Mouse (Mus musculus) testis, adult 2 months (tissue): ENCODE results near the gene Igfbp5.

ENCODE experiments used
- CTCF ChIP-seq: fragments of 200-500 bp; IDR thresholded peaks from 2 replicates; pipeline ENCODE4 v1.5.1; 2012; ENCODE audit warnings: low read depth, mild to moderate bottlenecking, inconsistent platforms, low read length, moderate library complexity; ENCODE audit not compliant: control insufficient read depth, insufficient read depth, insufficient replicate concordance
- POLR2A ChIP-seq: fragments of 200-500 bp; IDR thresholded peaks from 2 replicates; pipeline ENCODE4 v1.6.1; 2012; ENCODE audit warnings: low read depth, mild to moderate bottlenecking, inconsistent platforms, low read length, moderate library complexity; ENCODE audit not compliant: control insufficient read depth

DNA sequence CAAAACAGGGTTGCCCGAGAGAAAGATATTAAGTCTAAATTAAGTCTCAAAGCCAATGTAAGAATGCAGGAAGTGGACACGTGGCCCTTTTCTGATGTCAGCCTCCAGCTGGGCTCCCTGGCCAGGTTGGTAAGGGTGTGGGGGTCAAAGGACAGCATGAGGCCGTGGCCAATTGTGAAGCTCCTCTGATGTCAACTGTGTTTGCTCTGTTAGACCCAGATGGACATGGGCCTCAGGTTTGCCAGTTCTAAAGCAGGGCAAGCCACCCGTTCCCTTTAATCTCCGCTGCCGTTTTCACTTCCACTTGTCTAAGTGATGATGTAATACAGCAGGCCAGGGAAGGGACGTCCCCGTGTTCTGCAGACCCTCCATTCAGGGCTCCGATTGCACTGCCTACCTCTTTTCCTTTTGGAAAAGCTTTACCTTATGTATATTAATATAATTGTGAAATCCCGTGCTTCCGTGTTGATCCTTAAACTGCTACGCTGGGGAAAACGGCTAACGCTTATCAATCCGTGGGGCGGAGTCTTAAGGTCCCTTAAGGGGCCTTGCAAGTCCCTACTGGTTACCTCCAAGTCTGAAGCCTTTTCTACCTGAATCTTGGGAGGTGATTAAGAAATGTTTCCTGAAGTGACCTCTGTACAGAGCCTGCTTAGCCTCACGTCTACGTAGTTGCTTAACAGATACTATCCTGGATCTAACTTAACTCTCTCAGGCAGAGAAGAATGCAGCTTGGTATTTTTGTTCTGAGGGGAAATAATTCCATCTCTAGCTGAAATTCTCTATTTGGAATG lies 31.8 kb downstream of the Igfbp5 start:
- TF ChIP-seq CTCF: no peak
- no peak for TF ChIP-seq POLR2A
